Mouse (Mus musculus) testis, adult 2 months (tissue): Measurements from ENCODE around the gene Oas2. TPM values are rescaled to one million over a fixed set of nuclear protein-coding genes. Genes with fewer than 3 reads are reported as not detected.

Experiments
- H3K27ac ChIP-seq: fragments of 200-500 bp; 2 replicates; pipeline ENCODE4 v1.5.1; 2012; ENCODE audit warnings: low read depth, low read length; ENCODE audit not compliant: control insufficient read depth, insufficient read depth
- H3K27me3 ChIP-seq: fragments of 200-500 bp; 2 replicates; pipeline ENCODE4 v1.6.1; 2012; ENCODE audit warnings: mild to moderate bottlenecking, low read length, moderate library complexity; ENCODE audit not compliant: control insufficient read depth, insufficient read depth
- H3K36me3 ChIP-seq: fragments of 200-500 bp; 2 replicates; pipeline ENCODE4 v1.6.1; 2012; ENCODE audit warnings: mild to moderate bottlenecking, low read length; ENCODE audit not compliant: control insufficient read depth, insufficient read depth
- H3K4me1 ChIP-seq: fragments of 200-500 bp; 2 replicates; pipeline ENCODE4 v1.6.1; 2012; ENCODE audit warnings: low read length; ENCODE audit not compliant: control insufficient read depth, insufficient read depth
- H3K4me3 ChIP-seq: fragments of 200-500 bp; 2 replicates; pipeline ENCODE4 v1.5.1; 2012; ENCODE audit warnings: low read depth, mild to moderate bottlenecking, low read length, moderate library complexity, mixed read lengths; ENCODE audit not compliant: control insufficient read depth
- CTCF ChIP-seq: fragments of 200-500 bp; IDR thresholded peaks from 2 replicates; pipeline ENCODE4 v1.5.1; 2012; ENCODE audit warnings: low read depth, mild to moderate bottlenecking, inconsistent platforms, low read length, moderate library complexity; ENCODE audit not compliant: control insufficient read depth, insufficient read depth, insufficient replicate concordance
- POLR2A ChIP-seq: fragments of 200-500 bp; IDR thresholded peaks from 2 replicates; pipeline ENCODE4 v1.6.1; 2012; ENCODE audit warnings: low read depth, mild to moderate bottlenecking, inconsistent platforms, low read length, moderate library complexity; ENCODE audit not compliant: control insufficient read depth
- polyA plus RNA-seq: library from polyadenylated mRNA; depleted of rRNA; stranded (reverse); fragments of >200 nt; gene quantifications from 2 replicates; pipeline ENCODE4 v1.2.3, GENCODE M21; 2012; rRNA removed

The Oas2 gene
- polyA plus RNA-seq, 1 experiment: 0.36 TPM

- H3K4me3 ChIP-seq: no peak overlapping the region
- H3K27me3 ChIP-seq: peaks cover 4% of the 10 kb centered on the region; the same call in 1 of the 2 replicates
- H3K36me3 ChIP-seq: no peaks in the 10 kb centered on the region
- H3K4me1 ChIP-seq: peaks cover 16% of the 10 kb centered on the region
- no peak overlapping the region for H3K27ac ChIP-seq
- TF ChIP-seq POLR2A (no peak), CTCF (no peak)
Observed at GRCm38 (mm10) chr5:120685678-120686077, 64.0 kb downstream of the Oas2 start.

- H3K27me3 ChIP-seq: peaks cover 5% of the 10 kb centered on the region; the same call in 1 of the 2 replicates
- peaks cover 26% of the 10 kb centered on the region for H3K4me1 ChIP-seq
- no peaks in the 10 kb centered on the region for H3K36me3 ChIP-seq
- no peak for TF ChIP-seq POLR2A
- H3K27ac ChIP-seq: no peak overlapping the region
- H3K4me3 ChIP-seq: no peak overlapping the region; the same call in 1 of the 2 replicates
Observed at GRCm38 (mm10) chr5:120682982-120683771, 66.5 kb downstream of the Oas2 start.

GRCm38 (mm10) chr5:120680918-120681317, 68.7 kb downstream of the Oas2 start:
- H3K27me3 ChIP-seq: peaks cover 5% of the 10 kb centered on the region; the same call in 1 of the 2 replicates

More at GRCm38 (mm10) chr5:120680918-120681317, 68.7 kb downstream of the Oas2 start:
- H3K27ac ChIP-seq: peak overlapping the region; percentile 37; the same call in 1 of the 2 replicates
- H3K4me1 ChIP-seq: peaks cover 26% of the 10 kb centered on the region
- no peak for TF ChIP-seq POLR2A
- TF ChIP-seq CTCF: no peak
- H3K36me3 ChIP-seq: no peaks in the 10 kb centered on the region
- peak overlapping the region; percentile 81 for H3K4me3 ChIP-seq

Other genes with a start within 250 kb of the Oas2 start
- 80.7 and 86.2 TPM in 2 replicates for gene Plbd2, start 246.2 kb downstream of the Oas2 start, polyA plus RNA-seq
- gene Slc8b1, start 238.7 kb downstream of the Oas2 start, polyA plus RNA-seq: 3.2 and 3.4 TPM in 2 replicates
- 18.7 and 20.7 TPM in 2 replicates for gene Tpcn1, start 161.2 kb downstream of the Oas2 start, polyA plus RNA-seq
- gene Iqcd, start 160.8 kb downstream of the Oas2 start, polyA plus RNA-seq: 77.3 and 85.9 TPM in 2 replicates
- 9.0 and 13.2 TPM in 2 replicates for gene Rita1, start 137.3 kb downstream of the Oas2 start, polyA plus RNA-seq
- 14.9 and 16.6 TPM in 2 replicates for gene Ddx54, start 137.1 kb downstream of the Oas2 start, polyA plus RNA-seq
- gene Cfap73, start 115.6 kb downstream of the Oas2 start, polyA plus RNA-seq: 6.4 and 7.8 TPM in 2 replicates
- 20.0 and 20.9 TPM in 2 replicates for gene Rasal1, start 101.0 kb downstream of the Oas2 start, polyA plus RNA-seq
- gene Dtx1, start 37.9 kb downstream of the Oas2 start, polyA plus RNA-seq: 38.6 and 46.0 TPM in 2 replicates
- 0.05 and 0.07 TPM in 2 replicates for gene Oas3, start 27.8 kb upstream of the Oas2 start, polyA plus RNA-seq
- 0.07 TPM in 1 of 2 replicates, not detected in the other for gene Oas1e, start 45.7 kb upstream of the Oas2 start, polyA plus RNA-seq
- 0.09 and 0.32 TPM in 2 replicates for gene Oas1c, start 62.7 kb upstream of the Oas2 start, polyA plus RNA-seq
- gene Oas1f, start 97.5 kb upstream of the Oas2 start, polyA plus RNA-seq: not detected in 2 replicates
- gene Oas1h, start 111.6 kb upstream of the Oas2 start, polyA plus RNA-seq: 0.06 TPM in 1 of 2 replicates, not detected in the other
- 0.24 TPM in 1 of 2 replicates, not detected in the other for gene Oas1g, start 137.8 kb upstream of the Oas2 start, polyA plus RNA-seq
- gene Oas1a, start 157.7 kb upstream of the Oas2 start, polyA plus RNA-seq: 0.27 and 0.42 TPM in 2 replicates
- gene Oas1d, start 164.7 kb upstream of the Oas2 start, polyA plus RNA-seq: not detected in 2 replicates